Comparison of ENCODE assay signal across 28 mouse cellular contexts in the genomic region with DNA sequence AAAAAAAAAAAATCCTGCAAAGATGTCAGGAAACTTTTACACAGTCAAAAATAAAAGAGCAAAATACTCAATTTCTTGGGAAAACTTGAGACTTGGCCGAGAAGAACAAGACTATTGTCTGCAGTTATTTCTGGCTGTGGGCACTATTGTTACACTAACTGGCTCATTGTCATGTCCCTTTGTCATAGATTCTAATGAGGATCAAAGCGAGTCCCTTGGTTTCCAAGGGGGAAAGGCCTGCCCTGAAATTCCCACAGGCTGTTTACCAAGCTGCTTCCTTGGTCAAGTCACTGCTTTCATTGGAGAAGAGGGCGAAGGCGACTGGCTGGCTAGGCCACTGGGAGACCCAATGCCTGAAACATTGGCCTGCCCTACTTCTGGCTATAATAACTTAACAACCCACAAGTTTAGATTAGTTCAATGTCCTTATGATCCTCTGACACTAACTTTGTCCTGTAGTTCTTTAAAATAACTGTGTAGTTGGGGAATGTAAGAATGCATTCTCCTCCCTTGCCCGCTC. TPM values are rescaled to one million over a fixed set of nuclear protein-coding genes. Genes with fewer than 3 reads are reported as not detected.
DNase-seq lines count a peak whose midpoint lies in the region; ATAC-seq lines count a peak whose summit lies in the region.
"Had no signal": no experiment of that assay in that cellular context is flagged by ENCODE, and none has a peak within 500 bp of the region (broad histone marks: within the 10 kb centered on the region; RNA-seq: fewer than 3 reads in every experiment).

No protein-coding gene starts in this region.

- no peak overlapping the region for H3K9ac ChIP-seq in hindbrain, embryonic 11.5 days (ENCODE audit: low read depth, low read length)
- no peak overlapping the region for H3K9ac ChIP-seq in hindbrain, embryonic 14.5 days
- H3K9ac ChIP-seq in midbrain, embryonic 12.5 days (replicated peaks) = no peak overlapping the region
- no peak overlapping the region for H3K9ac ChIP-seq in midbrain, embryonic 15.5 days
- H3K9ac ChIP-seq in liver, embryonic 12.5 days = no peak overlapping the region
- H3K9ac ChIP-seq: embryonic facial prominence, embryonic 12.5 days; forebrain, embryonic 12.5 days; liver, postnatal 0 days; neural tube, embryonic 13.5 days; stomach, embryonic 15.5 days had no signal

- no peaks in the 10 kb centered on the region for H3K27me3 ChIP-seq in hindbrain, embryonic 11.5 days (ENCODE audit: control insufficient read depth, insufficient read depth, low read length)
- H3K27me3 ChIP-seq in hindbrain, embryonic 14.5 days (ENCODE audit: control insufficient read depth, insufficient read depth, low read length) = no peaks in the 10 kb centered on the region
- peaks cover 1% of the 10 kb centered on the region for H3K27me3 ChIP-seq in midbrain, embryonic 12.5 days
- H3K27me3 ChIP-seq in midbrain, embryonic 15.5 days (replicated peaks) = no peaks in the 10 kb centered on the region
- H3K27me3 ChIP-seq in liver, embryonic 12.5 days (replicated peaks) = no peaks in the 10 kb centered on the region
- H3K27me3 ChIP-seq: embryonic facial prominence, embryonic 12.5 days; neural tube, embryonic 13.5 days; stomach, embryonic 15.5 days had no signal

- H3K9me3 ChIP-seq in hindbrain, embryonic 11.5 days (ENCODE audit: control insufficient read depth, low read length) = no peaks in the 10 kb centered on the region
- no peaks in the 10 kb centered on the region for H3K9me3 ChIP-seq in hindbrain, embryonic 14.5 days (ENCODE audit: control insufficient read depth, low read length)
- H3K9me3 ChIP-seq in midbrain, embryonic 12.5 days = no peaks in the 10 kb centered on the region
- H3K9me3 ChIP-seq in midbrain, embryonic 15.5 days = no peaks in the 10 kb centered on the region
- H3K9me3 ChIP-seq in liver, embryonic 12.5 days (replicated peaks) = no peaks in the 10 kb centered on the region
- H3K9me3 ChIP-seq: embryonic facial prominence, embryonic 12.5 days; forebrain, embryonic 12.5 days; neural tube, embryonic 13.5 days; stomach, embryonic 15.5 days had no signal

- DNase-seq in hindbrain, embryonic 11.5 days (ENCODE audit: low spot score) = no peak
- DNase-seq in hindbrain, embryonic 14.5 days (ENCODE audit: low spot score) = no peak
- peak; percentile 96 for DNase-seq in adipocyte (ENCODE audit: low spot score)
- no peak for DNase-seq in left cerebral cortex, postnatal 14 days (ENCODE audit: low spot score in 2 of 2)
- DNase-seq: adrenal gland, adult 2 months; cerebellum, adult 2 months; cerebellum, postnatal 25 days; gastrocnemius, postnatal 36 days; heart, postnatal 36 days; kidney, adult 2 months; kidney, postnatal 10 days; liver, postnatal 0 days; midbrain, embryonic 14.5 days; right cerebral cortex, adult 18-20 months; right cerebral cortex, postnatal 4 days; thymus, adult 2 months; thymus, postnatal 4 days had no signal

- H3K27ac ChIP-seq in hindbrain, embryonic 11.5 days (ENCODE audit: low read depth, low read length) = no peak overlapping the region
- H3K27ac ChIP-seq in hindbrain, embryonic 14.5 days = no peak overlapping the region
- no peak overlapping the region for H3K27ac ChIP-seq in midbrain, embryonic 12.5 days (replicated peaks)
- H3K27ac ChIP-seq in midbrain, embryonic 15.5 days = no peak overlapping the region
- no peak overlapping the region for H3K27ac ChIP-seq in liver, embryonic 12.5 days
- H3K27ac ChIP-seq: embryonic facial prominence, embryonic 12.5 days; forebrain, embryonic 12.5 days; macrophage; neural tube, embryonic 13.5 days; stomach, embryonic 15.5 days had no signal

- ATAC-seq in hindbrain, embryonic 11.5 days (ENCODE audit: low FRiP score) = 0 out of 2 replicates have a peak, but pooled peaks have one; percentile 45
- no peak for ATAC-seq in hindbrain, embryonic 14.5 days (ENCODE audit: low FRiP score)
- ATAC-seq in midbrain, embryonic 12.5 days (ENCODE audit: low FRiP score, low read depth) = peak; percentile 29; the same call in 1 of the 2 replicates
- no peak for ATAC-seq in midbrain, embryonic 15.5 days (replicated peaks)
- ATAC-seq in liver, embryonic 12.5 days = no peak
- ATAC-seq: liver, postnatal 0 days; lung, postnatal 0 days had no signal

- H3K4me1 ChIP-seq in hindbrain, embryonic 11.5 days (replicated peaks; ENCODE audit: control insufficient read depth, insufficient read depth, low read length) = no peaks in the 10 kb centered on the region
- 0 out of 2 replicates have a peak, but pooled peaks cover 3% of the 10 kb centered on the region for H3K4me1 ChIP-seq in hindbrain, embryonic 14.5 days (replicated peaks; ENCODE audit: control insufficient read depth, insufficient read depth, low read length)
- peaks cover 13% of the 10 kb centered on the region for H3K4me1 ChIP-seq in midbrain, embryonic 12.5 days
- H3K4me1 ChIP-seq in midbrain, embryonic 15.5 days = no peaks in the 10 kb centered on the region
- H3K4me1 ChIP-seq in liver, embryonic 12.5 days = peaks cover 15% of the 10 kb centered on the region

- H3K4me2 ChIP-seq in hindbrain, embryonic 11.5 days (replicated peaks; ENCODE audit: low read depth, low read length) = no peak overlapping the region
- no peak overlapping the region for H3K4me2 ChIP-seq in hindbrain, embryonic 14.5 days (replicated peaks)
- H3K4me2 ChIP-seq in midbrain, embryonic 12.5 days (replicated peaks) = no peak overlapping the region
- no peak overlapping the region for H3K4me2 ChIP-seq in midbrain, embryonic 15.5 days
- no peak overlapping the region for H3K4me2 ChIP-seq in liver, embryonic 12.5 days
- H3K4me2 ChIP-seq: embryonic facial prominence, embryonic 12.5 days; forebrain, embryonic 12.5 days; neural tube, embryonic 13.5 days; stomach, embryonic 15.5 days had no signal

- no peak overlapping the region for H3K4me3 ChIP-seq in hindbrain, embryonic 11.5 days (ENCODE audit: low read depth, low read length)
- H3K4me3 ChIP-seq in hindbrain, embryonic 14.5 days (replicated peaks; ENCODE audit: low read length) = no peak overlapping the region
- H3K4me3 ChIP-seq in midbrain, embryonic 12.5 days = no peak overlapping the region
- H3K4me3 ChIP-seq in midbrain, embryonic 15.5 days = no peak overlapping the region
- H3K4me3 ChIP-seq in liver, embryonic 12.5 days = no peak overlapping the region
- H3K4me3 ChIP-seq: embryonic facial prominence, embryonic 12.5 days; erythroblast, embryonic 14.5 days; forebrain, embryonic 12.5 days; myocyte; neural tube, embryonic 13.5 days; stomach, embryonic 15.5 days had no signal

- WGBS in hindbrain, embryonic 11.5 days = 38% methylated on average over 5 of the region's 5 CpGs
- WGBS in hindbrain, embryonic 14.5 days = 20% methylated on average over 5 of the region's 5 CpGs
- WGBS in midbrain, embryonic 12.5 days = 33% methylated on average over 5 of the region's 5 CpGs
- WGBS in midbrain, embryonic 15.5 days = 27% methylated on average over 5 of the region's 5 CpGs
- WGBS in liver, embryonic 12.5 days (ENCODE audit: insufficient replicate concordance) = 67% methylated on average over 5 of the region's 5 CpGs

- intact Hi-C loops in left cerebral cortex, postnatal 14 days (cut with DNase I) = no loop called here

- no peaks in the 10 kb centered on the region for H3K36me3 ChIP-seq in hindbrain, embryonic 11.5 days (ENCODE audit: control insufficient read depth, insufficient read depth, low read length)
- no peaks in the 10 kb centered on the region for H3K36me3 ChIP-seq in hindbrain, embryonic 14.5 days (replicated peaks; ENCODE audit: control insufficient read depth, insufficient read depth)
- H3K36me3 ChIP-seq in midbrain, embryonic 12.5 days = no peaks in the 10 kb centered on the region
- H3K36me3 ChIP-seq in midbrain, embryonic 15.5 days (replicated peaks) = no peaks in the 10 kb centered on the region
- no peaks in the 10 kb centered on the region for H3K36me3 ChIP-seq in liver, embryonic 12.5 days
- H3K36me3 ChIP-seq: forebrain, embryonic 12.5 days; neural tube, embryonic 13.5 days; stomach, embryonic 15.5 days had no signal

RNA-seq across cellular contexts. Expression of gene Rftn2, which starts 20.7 kb away (rescaled TPM):
- polyA plus RNA-seq in hindbrain, embryonic 11.5 days (2014; fragmentation: Nextera tagmentation; extraction: Ambion mirVana) = 9.7 and 10.8 TPM in 2 replicates
- 10.2 and 11.6 TPM in 2 replicates for polyA plus RNA-seq in hindbrain, embryonic 14.5 days (2014; fragmentation: Nextera tagmentation; extraction: Ambion mirVana)
- 8.3 and 8.9 TPM in 2 replicates for polyA plus RNA-seq in midbrain, embryonic 12.5 days (2016; fragmentation: Nextera tagmentation; extraction: Ambion mirVana)
- polyA plus RNA-seq in midbrain, embryonic 15.5 days (2015; fragmentation: Nextera tagmentation; extraction: Ambion mirVana) = 6.9 and 9.2 TPM in 2 replicates
- 1.2 TPM in 2 replicates for polyA plus RNA-seq in liver, embryonic 12.5 days (2016; fragmentation: Nextera tagmentation; extraction: Ambion mirVana)
- total RNA-seq in left cerebral cortex, postnatal 14 days (2021) = 10 to 100 TPM; 18.5 to 19.5 TPM
- polyA plus RNA-seq: erythroblast, embryonic 14.5 days had no signal

RNA-seq across cellular contexts. Expression of gene Mars2, which starts 31.1 kb away (rescaled TPM):
- 2.7 TPM in 2 replicates for polyA plus RNA-seq in hindbrain, embryonic 11.5 days (2014; fragmentation: Nextera tagmentation; extraction: Ambion mirVana)
- 3.4 and 3.9 TPM in 2 replicates for polyA plus RNA-seq in hindbrain, embryonic 14.5 days (2014; fragmentation: Nextera tagmentation; extraction: Ambion mirVana)
- 4.0 TPM in 2 replicates for polyA plus RNA-seq in midbrain, embryonic 12.5 days (2016; fragmentation: Nextera tagmentation; extraction: Ambion mirVana)
- 3.4 and 4.0 TPM in 2 replicates for polyA plus RNA-seq in midbrain, embryonic 15.5 days (2015; fragmentation: Nextera tagmentation; extraction: Ambion mirVana)
- 4.2 TPM in 2 replicates for polyA plus RNA-seq in liver, embryonic 12.5 days (2016; fragmentation: Nextera tagmentation; extraction: Ambion mirVana)
- 10 to 100 TPM; 10.6 to 11.5 TPM for total RNA-seq in left cerebral cortex, postnatal 14 days (2021)

Comparison
In these comparisons a context has a peak if more than half of its experiments do, and no peak if none do; other contexts are left out.
1. ATAC-seq: peak in hindbrain, embryonic 11.5 days (single experiment) and midbrain, embryonic 12.5 days (single experiment); none in hindbrain, embryonic 14.5 days (single experiment), midbrain, embryonic 15.5 days (single experiment) and liver, embryonic 12.5 days (single experiment).